Mouse (Mus musculus): Measurements from ENCODE around the gene Myh1. TPM values are rescaled to one million over a fixed set of nuclear protein-coding genes. Genes with fewer than 3 reads are reported as not detected.
A peak's percentile ranks its signal among the peaks of the same experiment; 100 is the strongest.

The Myh1 gene
- total RNA-seq (2021) (not detected), polyA plus RNA-seq (2012; rRNA removed) (0.03 TPM in 1 of 2 replicates, not detected in the other)
- long read RNA-seq, result 0 reads

DNA sequence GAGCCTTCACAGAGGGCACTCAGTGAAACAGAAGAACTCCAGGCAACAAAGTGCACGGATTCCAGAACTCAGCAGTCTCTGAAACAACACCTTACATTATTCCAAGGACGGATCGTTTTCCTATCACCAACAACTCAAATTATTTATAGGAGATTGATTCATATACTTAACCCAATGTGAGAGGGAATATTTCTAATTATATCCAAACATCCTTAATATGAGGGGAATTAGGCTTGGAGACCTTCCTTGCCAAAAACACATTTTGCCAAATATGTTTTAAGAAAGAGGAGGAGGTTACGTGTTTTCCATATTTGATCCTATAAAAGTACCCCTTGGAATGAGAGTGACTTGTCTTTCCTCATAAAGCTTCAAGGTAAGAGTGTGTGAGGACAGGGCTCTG, at the start of gene Myh1:
Gene Myh1, plus strand, starts transcription at position 301 of the 400 bp plus-strand sequence.
- Histone ChIP-seq H3K4me1 (ENCODE audit: control insufficient read depth, insufficient read depth, low read length) (no peaks in the 10 kb centered on the region), H3K4me3 (no peak within 1 kb of the TSS), H3K79me2 (replicated peaks; ENCODE audit: control insufficient read depth, insufficient read depth, low read length) (no peaks in the 10 kb centered on the region), H3K27ac (no peak within 1 kb of the TSS), H3K36me3 (ENCODE audit: control insufficient read depth, insufficient read depth, low read length) (no peaks in the 10 kb centered on the region), H3K9ac (ENCODE audit: low read depth, low read length) (no peak within 1 kb of the TSS), H3K27me3 (ENCODE audit: control insufficient read depth, insufficient read depth, low read length) (no peaks in the 10 kb centered on the region)
- TF ChIP-seq CTCF (IDR thresholded peaks at IDR 0.05) (no peak), POLR2A (IDR thresholded peaks at IDR 0.05; ENCODE audit: insufficient read depth, low read depth, low read length) (no peak), EP300 (IDR thresholded peaks at IDR 0.05; ENCODE audit: insufficient read depth, low read depth, low read length) (no peak)
- no peak for DNase-seq
- WGBS, result 73% methylated on average over 4 of the region's 4 CpGs
- intact Hi-C loops (cut with DNase I), result no loop called here

- Histone ChIP-seq H3K27ac (no peak overlapping the region), H3K4me1 (ENCODE audit: control insufficient read depth, insufficient read depth, low read length) (no peaks in the 10 kb centered on the region), H3K79me2 (replicated peaks; ENCODE audit: control insufficient read depth, insufficient read depth, low read length) (no peaks in the 10 kb centered on the region), H3K9ac (ENCODE audit: low read depth, low read length) (no peak overlapping the region), H3K27me3 (ENCODE audit: control insufficient read depth, insufficient read depth, low read length) (no peaks in the 10 kb centered on the region), H3K4me3 (no peak overlapping the region), H3K36me3 (ENCODE audit: control insufficient read depth, insufficient read depth, low read length) (no peaks in the 10 kb centered on the region)
- 85% methylated on average over 2 of the region's 2 CpGs for WGBS
- intact Hi-C loops (cut with DNase I), result no loop called here
- DNase-seq, result no peak
- TF ChIP-seq EP300 (IDR thresholded peaks at IDR 0.05; ENCODE audit: insufficient read depth, low read depth, low read length) (no peak), CTCF (IDR thresholded peaks at IDR 0.05) (no peak), POLR2A (IDR thresholded peaks at IDR 0.05; ENCODE audit: insufficient read depth, low read depth, low read length) (no peak)
These were observed 49.6 kb upstream of the Myh1 start for GRCm38 (mm10) chr11:67150237-67150636.

GRCm38 (mm10) chr11:67151159-67151558, 48.7 kb upstream of the Myh1 start:
- no peaks in the 10 kb centered on the region for H3K27me3 ChIP-seq (ENCODE audit: control insufficient read depth, insufficient read depth, low read length)
- H3K79me2 ChIP-seq (replicated peaks; ENCODE audit: control insufficient read depth, insufficient read depth, low read length), result no peaks in the 10 kb centered on the region
- 72% methylated on average over 3 of the region's 3 CpGs for WGBS
- H3K9ac ChIP-seq (ENCODE audit: low read depth, low read length), result no peak overlapping the region
- DNase-seq, result no peak
- no peaks in the 10 kb centered on the region for H3K4me1 ChIP-seq (ENCODE audit: control insufficient read depth, insufficient read depth, low read length)
- intact Hi-C loops (cut with DNase I), result no loop called here
- no peak overlapping the region for H3K4me3 ChIP-seq
- H3K27ac ChIP-seq, result no peak overlapping the region
- H3K36me3 ChIP-seq (ENCODE audit: control insufficient read depth, insufficient read depth, low read length), result no peaks in the 10 kb centered on the region
- TF ChIP-seq CTCF (IDR thresholded peaks at IDR 0.05) (no peak), POLR2A (IDR thresholded peaks at IDR 0.05; ENCODE audit: insufficient read depth, low read depth, low read length) (no peak), EP300 (IDR thresholded peaks at IDR 0.05; ENCODE audit: insufficient read depth, low read depth, low read length) (no peak)

DNA sequence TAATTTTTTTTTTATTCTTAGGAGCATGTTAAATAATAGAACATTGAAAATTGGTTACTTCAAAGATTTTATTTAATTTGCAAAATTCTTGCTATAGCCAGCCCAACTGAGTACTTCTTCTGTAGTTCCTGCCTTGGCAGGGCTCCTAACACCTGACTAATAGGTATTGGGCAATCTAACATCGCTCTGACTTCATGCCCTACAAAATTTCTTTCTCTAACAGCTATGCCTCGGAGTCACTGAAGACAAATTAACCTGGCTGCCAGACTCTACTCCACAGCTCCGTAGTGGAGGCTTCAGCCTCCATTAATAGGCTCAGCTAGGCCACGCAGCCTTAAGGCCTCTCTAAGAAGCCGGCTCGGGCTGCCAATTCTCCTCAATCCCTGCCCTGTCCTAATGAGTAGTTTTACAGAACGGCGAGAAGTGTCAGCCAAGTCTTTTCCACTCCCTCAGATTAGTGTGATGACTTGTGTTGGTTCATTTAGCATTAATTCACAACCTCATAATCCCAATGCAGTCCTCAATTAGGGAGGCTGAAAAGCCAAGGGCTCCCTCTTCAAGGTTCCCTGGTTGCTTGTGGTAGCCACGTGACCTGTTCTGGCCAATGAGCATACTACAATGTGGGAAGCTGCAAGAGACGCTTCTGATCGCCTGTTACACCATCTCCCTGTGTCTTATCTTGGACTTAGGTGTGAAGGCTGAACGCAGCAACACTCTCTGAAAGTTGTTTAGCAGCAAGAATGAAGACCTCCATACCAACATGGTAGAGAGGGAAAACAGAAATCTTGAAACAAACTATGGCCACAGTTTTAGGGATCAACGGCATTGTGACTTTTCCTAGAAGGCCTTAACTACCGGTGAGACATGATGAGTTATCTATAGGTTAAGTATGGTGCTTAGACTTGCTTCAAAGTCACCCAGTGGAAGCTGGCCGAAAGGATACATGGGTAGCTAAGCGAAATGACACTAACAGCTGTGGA, 47.9 kb upstream of the Myh1 start:
- Histone ChIP-seq H3K4me1 (ENCODE audit: control insufficient read depth, insufficient read depth, low read length) (no peaks in the 10 kb centered on the region), H3K36me3 (ENCODE audit: control insufficient read depth, insufficient read depth, low read length) (no peaks in the 10 kb centered on the region), H3K27ac (no peak overlapping the region), H3K4me3 (no peak overlapping the region), H3K27me3 (ENCODE audit: control insufficient read depth, insufficient read depth, low read length) (no peaks in the 10 kb centered on the region), H3K79me2 (replicated peaks; ENCODE audit: control insufficient read depth, insufficient read depth, low read length) (no peaks in the 10 kb centered on the region), H3K9ac (ENCODE audit: low read depth, low read length) (no peak overlapping the region)
- intact Hi-C loops (cut with DNase I), result no loop called here
- TF ChIP-seq CTCF (IDR thresholded peaks at IDR 0.05) (no peak), EP300 (IDR thresholded peaks at IDR 0.05; ENCODE audit: insufficient read depth, low read depth, low read length) (no peak), POLR2A (IDR thresholded peaks at IDR 0.05; ENCODE audit: insufficient read depth, low read depth, low read length) (no peak)
- no peak for DNase-seq
- WGBS, result 86% methylated on average over 16 of the region's 16 CpGs

- H3K36me3 ChIP-seq (ENCODE audit: control insufficient read depth, insufficient read depth, low read length), result no peaks in the 10 kb centered on the region
- no peak overlapping the region for H3K4me3 ChIP-seq
- H3K79me2 ChIP-seq (replicated peaks; ENCODE audit: control insufficient read depth, insufficient read depth, low read length), result no peaks in the 10 kb centered on the region
- H3K9ac ChIP-seq (ENCODE audit: low read depth, low read length), result no peak overlapping the region
- no peak for TF ChIP-seq POLR2A (IDR thresholded peaks at IDR 0.05; ENCODE audit: insufficient read depth, low read depth, low read length)
- no peak for TF ChIP-seq EP300 (IDR thresholded peaks at IDR 0.05; ENCODE audit: insufficient read depth, low read depth, low read length)
- no peak for TF ChIP-seq CTCF (IDR thresholded peaks at IDR 0.05)
- WGBS, result 5% methylated on average over 1 of the region's 1 CpGs
- intact Hi-C loops (cut with DNase I), result no loop called here
- peak; percentile 20 to 28 for DNase-seq
- no peak overlapping the region for H3K27ac ChIP-seq
- H3K27me3 ChIP-seq (ENCODE audit: control insufficient read depth, insufficient read depth, low read length), result no peaks in the 10 kb centered on the region
- no peaks in the 10 kb centered on the region for H3K4me1 ChIP-seq (ENCODE audit: control insufficient read depth, insufficient read depth, low read length)
These were observed 46.7 kb upstream of the Myh1 start for GRCm38 (mm10) chr11:67153123-67153522.

- Histone ChIP-seq H3K4me1 (ENCODE audit: control insufficient read depth, insufficient read depth, low read length) (no peaks in the 10 kb centered on the region), H3K79me2 (replicated peaks; ENCODE audit: control insufficient read depth, insufficient read depth, low read length) (no peaks in the 10 kb centered on the region), H3K36me3 (ENCODE audit: control insufficient read depth, insufficient read depth, low read length) (no peaks in the 10 kb centered on the region), H3K4me3 (no peak overlapping the region), H3K27ac (no peak overlapping the region), H3K9ac (ENCODE audit: low read depth, low read length) (no peak overlapping the region), H3K27me3 (ENCODE audit: control insufficient read depth, insufficient read depth, low read length) (no peaks in the 10 kb centered on the region)
- WGBS, result 34% methylated on average over 1 of the region's 1 CpGs
- no peak for DNase-seq
- intact Hi-C loops (cut with DNase I), result no loop called here
- TF ChIP-seq POLR2A (IDR thresholded peaks at IDR 0.05; ENCODE audit: insufficient read depth, low read depth, low read length) (no peak), EP300 (IDR thresholded peaks at IDR 0.05; ENCODE audit: insufficient read depth, low read depth, low read length) (no peak), CTCF (IDR thresholded peaks at IDR 0.05) (no peak)
These were observed 46.0 kb upstream of the Myh1 start for GRCm38 (mm10) chr11:67153843-67154242.
